ENCODE assay signal across 9 mouse cellular contexts in genomic region chr11:88252767-88253513, GRCm38 (mm10). TPM values are rescaled to one million over a fixed set of nuclear protein-coding genes. Genes with fewer than 3 reads are reported as not detected.
A peak's percentile ranks its signal among the peaks of the same experiment; 100 is the strongest.
DNase-seq lines count a peak whose midpoint lies in the region; ATAC-seq and TF ChIP-seq lines count a peak whose summit lies in the region.
"Had no signal": no experiment of that assay in that cellular context is flagged by ENCODE, and none has a peak within 500 bp of the region (broad histone marks: within the 10 kb centered on the region; RNA-seq: fewer than 3 reads in every experiment).

No protein-coding gene starts in this region.

- no peaks in the 10 kb centered on the region for H3K9me3 ChIP-seq in kidney, embryonic 15.5 days (replicated peaks)
- H3K9me3 ChIP-seq in hindbrain, postnatal 0 days (ENCODE audit: low read length): no peaks in the 10 kb centered on the region
- no peaks in the 10 kb centered on the region for H3K9me3 ChIP-seq in neural tube, embryonic 14.5 days (ENCODE audit: control insufficient read depth, low read length)

- H3K27me3 ChIP-seq in kidney, embryonic 15.5 days: no peaks in the 10 kb centered on the region
- no peaks in the 10 kb centered on the region; the same call in 1 of the 2 replicates for H3K27me3 ChIP-seq in hindbrain, postnatal 0 days (ENCODE audit: insufficient read depth, low read length)
- H3K27me3 ChIP-seq in neural tube, embryonic 14.5 days (ENCODE audit: control insufficient read depth, insufficient read depth, low read length): no peaks in the 10 kb centered on the region

- no peak overlapping the region for H3K4me3 ChIP-seq in kidney, embryonic 15.5 days (replicated peaks)
- H3K4me3 ChIP-seq in hindbrain, postnatal 0 days (ENCODE audit: low read length): no peak overlapping the region
- H3K4me3 ChIP-seq in neural tube, embryonic 14.5 days (ENCODE audit: low read depth, low read length): no peak overlapping the region

- intact Hi-C loops in gastrocnemius, postnatal 14 days (cut with DNase I; ENCODE audit: low total_unique reads): loop anchor here (5.0 to 10.0 kb wide), 4 partner anchors 36 to 569 kb away; no protein-coding TSS in a partner anchor

- DNase-seq in kidney, postnatal 25 days: no peak
- peak; percentile 38 for DNase-seq in cerebellum, adult 9-11 months
- DNase-seq in gastrocnemius, postnatal 14 days: peak; percentile 69
- peak; percentile 73 for DNase-seq in hindbrain, postnatal 0 days (ENCODE audit: low spot score)
- DNase-seq in adrenal gland, adult (ENCODE audit: inconsistent age in 2 of 2, low spot score in 1 of 2): no peak

- no peak overlapping the region for H3K9ac ChIP-seq in kidney, embryonic 15.5 days
- H3K9ac ChIP-seq in hindbrain, postnatal 0 days (replicated peaks; ENCODE audit: low read length): no peak overlapping the region
- H3K9ac ChIP-seq in neural tube, embryonic 14.5 days (replicated peaks; ENCODE audit: low read depth, low read length): no peak overlapping the region

- H3K4me2 ChIP-seq in kidney, embryonic 15.5 days: no peak overlapping the region
- no peak overlapping the region for H3K4me2 ChIP-seq in hindbrain, postnatal 0 days (ENCODE audit: low read depth, low read length)
- no peak overlapping the region for H3K4me2 ChIP-seq in neural tube, embryonic 14.5 days (ENCODE audit: low read depth, low read length)

- ATAC-seq in kidney, embryonic 15.5 days (replicated peaks; ENCODE audit: low FRiP score): no peak
- ATAC-seq in hindbrain, postnatal 0 days: peak; percentile 79
- ATAC-seq in neural tube, embryonic 14.5 days (ENCODE audit: low read depth): peak; percentile 33; the same call in 1 of the 2 replicates
- no peak for ATAC-seq in granulocyte monocyte progenitor cell, adult 5-6 weeks (replicated peaks; ENCODE audit: poor library complexity, severe bottlenecking)

- peak overlapping the region; percentile 54 for H3K27ac ChIP-seq in kidney, embryonic 15.5 days
- peak overlapping the region; percentile 64 for H3K27ac ChIP-seq in hindbrain, postnatal 0 days
- peak overlapping the region; percentile 4; the same call in 1 of the 2 replicates for H3K27ac ChIP-seq in neural tube, embryonic 14.5 days (ENCODE audit: low read depth, low read length)

- H3K4me1 ChIP-seq in kidney, embryonic 15.5 days: peaks cover 55% of the 10 kb centered on the region
- peaks cover 20% of the 10 kb centered on the region for H3K4me1 ChIP-seq in hindbrain, postnatal 0 days (ENCODE audit: insufficient read depth, low read length)
- H3K4me1 ChIP-seq in neural tube, embryonic 14.5 days (ENCODE audit: control insufficient read depth, insufficient read depth, low read length): peaks cover 17% of the 10 kb centered on the region; the same call in 1 of the 2 replicates

- H3K36me3 ChIP-seq in kidney, embryonic 15.5 days: no peaks in the 10 kb centered on the region
- H3K36me3 ChIP-seq in hindbrain, postnatal 0 days (ENCODE audit: insufficient read depth, low read length): no peaks in the 10 kb centered on the region
- no peaks in the 10 kb centered on the region for H3K36me3 ChIP-seq in neural tube, embryonic 14.5 days (ENCODE audit: control insufficient read depth, insufficient read depth, low read length)

- WGBS in kidney, embryonic 15.5 days: 23% methylated on average over 18 of the region's 18 CpGs
- WGBS in hindbrain, postnatal 0 days: 12% methylated on average over 18 of the region's 18 CpGs
- 14% methylated on average over 9 of the region's 18 CpGs for WGBS in neural tube, embryonic 14.5 days

- TF ChIP-seq CTCF in hindbrain, postnatal 0 days (IDR thresholded peaks at IDR 0.05; ENCODE audit: low read depth): no peak

RNA-seq across cellular contexts. Expression of gene Ccdc182, which starts 40.9 kb away (rescaled TPM):
- 3.1 and 3.7 TPM in 2 replicates for polyA plus RNA-seq in kidney, embryonic 15.5 days (2015; fragmentation: Nextera tagmentation; extraction: Ambion mirVana)
- total RNA-seq in gastrocnemius, postnatal 14 days (2021): not detected
- total RNA-seq in hindbrain, postnatal 0 days (2014; rRNA removed): not detected in 2 replicates
- 0.15 TPM in 1 of 2 replicates, not detected in the other for polyA plus RNA-seq in hindbrain, postnatal 0 days (2015; fragmentation: Nextera tagmentation; extraction: Ambion mirVana)
- polyA plus RNA-seq in neural tube, embryonic 14.5 days (2014; fragmentation: Nextera tagmentation; extraction: Ambion mirVana): 0.23 and 0.52 TPM in 2 replicates
- total RNA-seq in granulocyte monocyte progenitor cell, adult 5-6 weeks (2014; fragmentation: Nextera tagmentation): not detected in 2 replicates
- total RNA-seq in granulocyte monocyte progenitor cell, adult 5-6 weeks (2017): not detected in 2 replicates
- total RNA-seq: liver, adult 2 months had no signal
- polyA plus RNA-seq: liver, adult 2 months had no signal

RNA-seq across cellular contexts. Expression of gene Mrps23, which starts 48.8 kb away (rescaled TPM):
- polyA plus RNA-seq in kidney, embryonic 15.5 days (2015; fragmentation: Nextera tagmentation; extraction: Ambion mirVana): 57.5 and 65.2 TPM in 2 replicates
- 100 to 1,000 TPM; 127 to 132 TPM for total RNA-seq in gastrocnemius, postnatal 14 days (2021)
- 29.0 and 48.7 TPM in 2 replicates for total RNA-seq in hindbrain, postnatal 0 days (2014; rRNA removed)
- polyA plus RNA-seq in hindbrain, postnatal 0 days (2015; fragmentation: Nextera tagmentation; extraction: Ambion mirVana): 66.4 and 67.1 TPM in 2 replicates
- 63.7 and 67.9 TPM in 2 replicates for polyA plus RNA-seq in neural tube, embryonic 14.5 days (2014; fragmentation: Nextera tagmentation; extraction: Ambion mirVana)
- total RNA-seq in granulocyte monocyte progenitor cell, adult 5-6 weeks (2014; fragmentation: Nextera tagmentation): 69.0 and 88.8 TPM in 2 replicates
- 54.9 and 57.7 TPM in 2 replicates for total RNA-seq in granulocyte monocyte progenitor cell, adult 5-6 weeks (2017)

Comparison
In these comparisons a context has a peak if more than half of its experiments do, and no peak if none do; other contexts are left out.
1. ATAC-seq: peak in hindbrain, postnatal 0 days (single experiment) and neural tube, embryonic 14.5 days (single experiment); none in kidney, embryonic 15.5 days (single experiment) and granulocyte monocyte progenitor cell, adult 5-6 weeks (single experiment).
2. H3K27ac ChIP-seq: peak in every context shown above with its lines; median percentile 64 in hindbrain, postnatal 0 days; 54 in kidney, embryonic 15.5 days; 4 in neural tube, embryonic 14.5 days.
3. DNase-seq: peak in cerebellum, adult 9-11 months (single experiment), gastrocnemius, postnatal 14 days (single experiment) and hindbrain, postnatal 0 days (single experiment); none in kidney, postnatal 25 days (0 of 2) and adrenal gland, adult (0 of 2).